Mouse (Mus musculus) kidney, embryonic 16.5 days (tissue): Measurements from ENCODE around the gene Kif16b. TPM values are rescaled to one million over a fixed set of nuclear protein-coding genes. Genes with fewer than 3 reads are reported as not detected.

Source experiments
- ATAC-seq: fragments of 200-750 bp; cut with Nextera tagmentation; 2 replicates; pipeline ENCODE4 v1.8.0; 2017; ENCODE audit warnings: moderate TSS enrichment; ENCODE audit not compliant: low FRiP score, low TSS enrichment
- H3K27ac ChIP-seq: fragments of 300-500 bp; sonication (generic); 2 replicates; pipeline ENCODE4 v1.5.1; 2014; ENCODE audit warnings: low read length
- H3K27me3 ChIP-seq: fragments of 300-500 bp; sonication (generic); 2 replicates; pipeline ENCODE4 v1.6.1; 2014; ENCODE audit warnings: low read length, control low read depth, mixed read lengths; ENCODE audit not compliant: insufficient read depth
- H3K36me3 ChIP-seq: fragments of 300-500 bp; sonication (generic); 2 replicates; pipeline ENCODE4 v1.6.1; 2014; ENCODE audit warnings: low read length, control low read depth, mixed read lengths; ENCODE audit not compliant: insufficient read depth
- H3K4me1 ChIP-seq: fragments of 300-500 bp; sonication (generic); 2 replicates; pipeline ENCODE4 v1.6.1; 2014; ENCODE audit warnings: low read length, control low read depth, mixed read lengths; ENCODE audit not compliant: insufficient read depth
- H3K4me2 ChIP-seq: fragments of 300-500 bp; sonication (generic); replicated peaks from 2 replicates; pipeline ENCODE4 v1.6.1; 2014; ENCODE audit warnings: low read depth, low read length
- H3K4me3 ChIP-seq: fragments of 300-500 bp; sonication (generic); 2 replicates; pipeline ENCODE4 v1.5.1; 2014; ENCODE audit warnings: mild to moderate bottlenecking, low read length
- H3K9ac ChIP-seq: fragments of 300-500 bp; sonication (generic); replicated peaks from 2 replicates; pipeline ENCODE4 v1.6.1; 2014; ENCODE audit warnings: low read length
- H3K9me3 ChIP-seq: fragments of 300-500 bp; sonication (generic); 2 replicates; pipeline ENCODE4 v1.6.1; 2016; ENCODE audit warnings: low read length, control low read depth
- WGBS: fragments of 180-500 bp; shearing (Covaris S2); extraction: QIAGEN DNeasy Blood & Tissue Kit; methylation state at CpG from one replicate; pipeline ENCODE4 v1.1.7; 2014; 5-methylcytosine and 5-hydroxymethylcytosine counted together
- polyA plus RNA-seq: library from polyadenylated mRNA; unstranded; fragments of >200 nt; fragmentation: Nextera tagmentation; extraction: Ambion mirVana; gene quantifications from 2 replicates; pipeline ENCODE4 v1.2.1, GENCODE M21; 2015

Kif16b gene
- polyA plus RNA-seq, 1 experiment from 2014 or later, result 18.2 TPM

DNA sequence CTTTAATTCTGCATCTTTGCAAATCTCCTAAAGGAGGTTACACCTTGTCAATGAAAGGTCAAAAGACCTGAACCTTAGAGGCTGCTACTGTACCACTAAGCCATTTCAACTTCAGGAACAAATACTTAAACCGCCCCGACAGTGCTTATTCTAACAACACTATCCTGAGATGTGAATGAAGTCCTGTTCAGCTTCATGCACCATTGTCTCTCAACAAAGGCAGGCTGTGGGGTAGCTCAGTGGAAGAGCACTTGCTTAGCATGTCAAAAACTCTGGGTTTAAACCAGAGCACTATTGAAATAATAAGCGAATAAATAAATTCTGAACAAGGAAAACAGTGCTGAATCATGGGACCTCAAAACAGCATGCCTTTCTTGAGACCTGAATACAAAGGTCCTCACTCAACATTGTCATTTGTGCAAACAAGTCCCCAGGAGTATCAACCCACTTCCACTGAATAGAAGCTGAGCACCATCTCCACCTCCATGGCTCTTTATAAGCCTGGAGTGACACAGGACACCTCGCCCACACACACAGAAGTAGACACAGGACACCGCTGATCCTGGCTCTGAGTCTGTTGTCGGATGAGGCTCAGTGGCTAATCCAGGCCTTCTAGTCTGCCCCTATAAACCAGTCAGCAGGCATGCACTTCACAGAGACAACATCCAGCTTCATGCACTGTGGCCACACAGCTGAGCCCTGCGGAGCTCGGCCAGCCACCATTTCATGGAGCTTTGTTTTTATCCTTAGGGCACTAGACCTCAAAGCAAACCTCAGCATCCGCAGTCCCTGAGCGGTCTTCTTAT is 68.5 kb downstream of the Kif16b start:
- no peaks in the 10 kb centered on the region for H3K4me1 ChIP-seq
- no peaks in the 10 kb centered on the region for H3K9me3 ChIP-seq
- no peaks in the 10 kb centered on the region for H3K27me3 ChIP-seq
- 60% methylated on average over 10 of the region's 10 CpGs for WGBS
- no peak overlapping the region for H3K9ac ChIP-seq
- ATAC-seq, result peak; percentile 69; the same call in 1 of the 2 replicates
- 0 out of 2 replicates have a peak, but pooled peaks cover 7% of the 10 kb centered on the region for H3K36me3 ChIP-seq
- no peak overlapping the region for H3K27ac ChIP-seq
- no peak overlapping the region for H3K4me3 ChIP-seq
- no peak overlapping the region for H3K4me2 ChIP-seq

- no peak overlapping the region for H3K4me3 ChIP-seq
- no peaks in the 10 kb centered on the region for H3K27me3 ChIP-seq
- H3K9me3 ChIP-seq, result no peaks in the 10 kb centered on the region
- no peaks in the 10 kb centered on the region for H3K4me1 ChIP-seq
- peak; percentile 76; the same call in 1 of the 2 replicates for ATAC-seq
- H3K9ac ChIP-seq, result no peak overlapping the region
- 46% methylated on average over 2 of the region's 2 CpGs for WGBS
- H3K36me3 ChIP-seq, result no peaks in the 10 kb centered on the region
- no peak overlapping the region for H3K27ac ChIP-seq
- H3K4me2 ChIP-seq, result no peak overlapping the region
Observed at GRCm38 (mm10) chr2:142813033-142813432, 88.3 kb downstream of the Kif16b start.

- H3K9me3 ChIP-seq, result no peaks in the 10 kb centered on the region
- H3K4me2 ChIP-seq, result no peak overlapping the region
- ATAC-seq, result no peak
- H3K27ac ChIP-seq, result no peak overlapping the region
- 100% methylated on average over 1 of the region's 1 CpGs for WGBS
- H3K4me3 ChIP-seq, result no peak overlapping the region
- H3K36me3 ChIP-seq, result no peaks in the 10 kb centered on the region
- H3K4me1 ChIP-seq, result no peaks in the 10 kb centered on the region
- H3K27me3 ChIP-seq, result no peaks in the 10 kb centered on the region
- H3K9ac ChIP-seq, result no peak overlapping the region
Observed at GRCm38 (mm10) chr2:142803760-142804448, 97.4 kb downstream of the Kif16b start.

GRCm38 (mm10) chr2:142797310-142797709 is 104.0 kb downstream of the Kif16b start:
- Histone ChIP-seq H3K9me3 (no peaks in the 10 kb centered on the region), H3K36me3 (no peaks in the 10 kb centered on the region), H3K9ac (no peak overlapping the region), H3K4me3 (no peak overlapping the region), H3K27ac (no peak overlapping the region), H3K27me3 (no peaks in the 10 kb centered on the region), H3K4me2 (no peak overlapping the region), H3K4me1 (0 out of 2 replicates have a peak, but pooled peaks cover 3% of the 10 kb centered on the region)
- no peak for ATAC-seq
- WGBS, result 38% methylated on average over 6 of the region's 6 CpGs

DNA sequence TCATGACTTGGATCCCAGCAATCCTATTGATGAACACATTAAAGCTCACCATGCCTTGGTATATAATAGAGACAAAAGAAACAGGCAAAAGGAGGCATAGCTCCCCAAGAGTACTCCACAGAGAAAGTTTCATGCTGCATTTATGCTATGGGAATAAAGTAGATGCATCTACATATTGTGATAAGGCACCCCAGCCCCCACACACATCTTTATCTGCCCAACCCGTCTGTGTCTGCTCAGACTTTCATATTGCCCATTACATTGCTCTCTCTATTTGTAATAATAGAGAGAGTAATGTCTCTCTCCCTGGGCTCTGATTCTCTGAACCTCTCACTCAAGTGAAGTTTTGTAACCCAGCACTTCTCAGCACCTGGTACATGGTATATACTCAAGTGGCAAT is 126.0 kb downstream of the Kif16b start:
- Histone ChIP-seq H3K27ac (no peak overlapping the region), H3K36me3 (no peaks in the 10 kb centered on the region), H3K27me3 (no peaks in the 10 kb centered on the region), H3K4me3 (no peak overlapping the region), H3K9me3 (no peaks in the 10 kb centered on the region), H3K9ac (no peak overlapping the region), H3K4me1 (no peaks in the 10 kb centered on the region), H3K4me2 (no peak overlapping the region)
- 86% methylated on average over 1 of the region's 1 CpGs for WGBS
- no peak for ATAC-seq

- H3K9ac ChIP-seq, result no peak overlapping the region
- H3K27me3 ChIP-seq, result no peaks in the 10 kb centered on the region
- no peak overlapping the region for H3K4me2 ChIP-seq
- H3K27ac ChIP-seq, result no peak overlapping the region
- H3K4me3 ChIP-seq, result no peak overlapping the region
- no peaks in the 10 kb centered on the region for H3K9me3 ChIP-seq
- H3K4me1 ChIP-seq, result no peaks in the 10 kb centered on the region
- 64% methylated on average over 1 of the region's 1 CpGs for WGBS
- ATAC-seq, result no peak
- no peaks in the 10 kb centered on the region for H3K36me3 ChIP-seq
Observed at GRCm38 (mm10) chr2:142774752-142775151, 126.6 kb downstream of the Kif16b start.

- Histone ChIP-seq H3K4me1 (no peaks in the 10 kb centered on the region), H3K36me3 (no peaks in the 10 kb centered on the region)
- WGBS, result 80% methylated on average over 11 of the region's 11 CpGs
Observed at GRCm38 (mm10) chr2:142769647-142770121, 131.6 kb downstream of the Kif16b start.

DNA sequence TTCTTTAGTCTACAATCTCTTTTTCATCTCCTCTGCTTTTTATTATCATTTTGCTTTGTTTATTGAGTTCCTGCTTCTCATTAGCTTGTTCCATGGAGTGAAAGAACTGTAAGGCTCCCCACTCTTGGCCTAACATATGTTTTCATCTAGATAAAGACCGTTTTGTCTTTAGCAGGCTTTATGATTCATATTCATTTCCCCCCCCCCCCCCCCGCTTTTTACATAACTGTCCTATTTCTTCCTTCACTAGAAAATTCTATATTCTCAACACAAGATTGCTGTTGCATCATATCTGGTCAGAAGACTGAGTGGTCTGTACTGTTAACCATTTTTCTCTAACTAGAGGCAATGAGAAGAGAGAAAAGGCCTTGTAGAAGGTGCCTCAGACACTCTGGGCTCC is 137.1 kb downstream of the Kif16b start:
- Histone ChIP-seq H3K27ac (no peak overlapping the region), H3K4me1 (peaks cover 4% of the 10 kb centered on the region; the same call in 1 of the 2 replicates), H3K4me2 (no peak overlapping the region), H3K9ac (no peak overlapping the region), H3K4me3 (no peak overlapping the region), H3K9me3 (no peaks in the 10 kb centered on the region), H3K27me3 (no peaks in the 10 kb centered on the region), H3K36me3 (no peaks in the 10 kb centered on the region)
- WGBS, result 64% methylated on average over 1 of the region's 2 CpGs
- no peak for ATAC-seq

More at GRCm38 (mm10) chr2:142769647-142770121, 131.6 kb downstream of the Kif16b start:
- H3K27ac ChIP-seq, result no peak overlapping the region
- H3K9ac ChIP-seq, result no peak overlapping the region
- no peak overlapping the region for H3K4me3 ChIP-seq
- H3K4me2 ChIP-seq, result no peak overlapping the region
- H3K9me3 ChIP-seq, result no peaks in the 10 kb centered on the region
- no peak for ATAC-seq
- H3K27me3 ChIP-seq, result no peaks in the 10 kb centered on the region

DNA sequence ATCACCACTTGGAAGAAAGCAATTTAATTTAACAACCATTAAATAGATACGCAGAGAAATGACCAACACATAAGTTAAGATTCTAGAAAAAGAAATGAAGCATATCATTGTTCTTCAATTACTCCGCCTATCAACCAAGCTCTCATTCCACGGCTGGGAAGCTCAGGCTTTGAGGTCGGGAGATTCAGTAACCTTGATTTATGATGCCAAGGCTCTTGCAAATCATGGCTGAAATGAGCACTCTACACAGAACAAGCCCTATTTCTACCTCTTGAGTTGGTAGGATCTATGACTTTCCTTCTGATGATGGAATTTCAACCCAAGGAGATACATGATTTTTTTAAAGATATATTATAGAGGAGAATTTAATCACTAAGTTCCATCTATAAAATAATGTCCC is 140.5 kb downstream of the Kif16b start:
- Histone ChIP-seq H3K9ac (no peak overlapping the region), H3K36me3 (no peaks in the 10 kb centered on the region), H3K4me1 (peaks cover 4% of the 10 kb centered on the region; the same call in 1 of the 2 replicates), H3K27me3 (no peaks in the 10 kb centered on the region), H3K4me2 (no peak overlapping the region), H3K27ac (no peak overlapping the region), H3K4me3 (no peak overlapping the region), H3K9me3 (no peaks in the 10 kb centered on the region)
- ATAC-seq, result peak; percentile 65; the same call in 1 of the 2 replicates
- 25% methylated on average over 4 of the region's 4 CpGs for WGBS

- WGBS, result 89% methylated on average over 4 of the region's 4 CpGs
- Histone ChIP-seq H3K4me3 (no peak overlapping the region), H3K9ac (no peak overlapping the region), H3K27me3 (no peaks in the 10 kb centered on the region), H3K4me2 (no peak overlapping the region), H3K27ac (no peak overlapping the region), H3K4me1 (peaks cover 4% of the 10 kb centered on the region; the same call in 1 of the 2 replicates), H3K9me3 (no peaks in the 10 kb centered on the region), H3K36me3 (no peaks in the 10 kb centered on the region)
- ATAC-seq, result no peak
Observed at GRCm38 (mm10) chr2:142759192-142759591, 142.1 kb downstream of the Kif16b start.
